Mouse (Mus musculus): ENCODE measurements around the gene Crygn. TPM values are rescaled to one million over a fixed set of nuclear protein-coding genes. Genes with fewer than 3 reads are reported as not detected.
A peak's percentile ranks its signal among the peaks of the same experiment; 100 is the strongest.

Gene Crygn
- polyA plus RNA-seq, 1 experiment from 2014 or later, result 2.8 TPM

GRCm38 (mm10) chr5:24726901-24727836 lies 30.6 kb downstream of the Crygn start:
- H3K9ac ChIP-seq (ENCODE audit: low read depth, low read length), result no peak overlapping the region
- no peak overlapping the region for H3K27ac ChIP-seq (ENCODE audit: low read depth, low read length)
- no peak for ATAC-seq (replicated peaks; ENCODE audit: insufficient number of reproducible peaks, low FRiP score, low TSS enrichment)
- 56% methylated on average over 12 of the region's 12 CpGs for WGBS (ENCODE audit: insufficient replicate concordance)
- H3K36me3 ChIP-seq (ENCODE audit: control insufficient read depth, insufficient read depth, low read length), result no peaks in the 10 kb centered on the region
- peaks cover 27% of the 10 kb centered on the region for H3K4me1 ChIP-seq (ENCODE audit: control insufficient read depth, insufficient read depth, low read length)
- H3K4me3 ChIP-seq (ENCODE audit: low read depth, low read length), result no peak overlapping the region
- H3K4me2 ChIP-seq, result no peak overlapping the region
- no peaks in the 10 kb centered on the region for H3K9me3 ChIP-seq (replicated peaks; ENCODE audit: control insufficient read depth, low read length)
- H3K27me3 ChIP-seq (ENCODE audit: control insufficient read depth, insufficient read depth, low read length), result peaks cover 7% of the 10 kb centered on the region; the same call in 1 of the 2 replicates

GRCm38 (mm10) chr5:24725897-24726296 lies 31.9 kb downstream of the Crygn start:
- no peak for ATAC-seq (replicated peaks; ENCODE audit: insufficient number of reproducible peaks, low FRiP score, low TSS enrichment)
- Histone ChIP-seq H3K36me3 (ENCODE audit: control insufficient read depth, insufficient read depth, low read length) (no peaks in the 10 kb centered on the region), H3K4me2 (no peak overlapping the region), H3K9me3 (replicated peaks; ENCODE audit: control insufficient read depth, low read length) (no peaks in the 10 kb centered on the region), H3K4me1 (ENCODE audit: control insufficient read depth, insufficient read depth, low read length) (peaks cover 20% of the 10 kb centered on the region), H3K27ac (ENCODE audit: low read depth, low read length) (no peak overlapping the region; the same call in 1 of the 2 replicates), H3K9ac (ENCODE audit: low read depth, low read length) (no peak overlapping the region), H3K27me3 (ENCODE audit: control insufficient read depth, insufficient read depth, low read length) (peaks cover 7% of the 10 kb centered on the region; the same call in 1 of the 2 replicates), H3K4me3 (ENCODE audit: low read depth, low read length) (no peak overlapping the region)
- 53% methylated on average over 6 of the region's 6 CpGs for WGBS (ENCODE audit: insufficient replicate concordance)

GRCm38 (mm10) chr5:24724805-24725204 lies 33.0 kb downstream of the Crygn start:
- H3K4me1 ChIP-seq (ENCODE audit: control insufficient read depth, insufficient read depth, low read length), result peaks cover 14% of the 10 kb centered on the region
- 20% methylated on average over 5 of the region's 5 CpGs for WGBS (ENCODE audit: insufficient replicate concordance)
- H3K27ac ChIP-seq (ENCODE audit: low read depth, low read length), result peak overlapping the region; percentile 71
- H3K36me3 ChIP-seq (ENCODE audit: control insufficient read depth, insufficient read depth, low read length), result no peaks in the 10 kb centered on the region
- peak overlapping the region; percentile 11 for H3K4me2 ChIP-seq
- H3K4me3 ChIP-seq (ENCODE audit: low read depth, low read length), result no peak overlapping the region
- peak overlapping the region; percentile 39; the same call in 1 of the 2 replicates for H3K9ac ChIP-seq (ENCODE audit: low read depth, low read length)
- no peaks in the 10 kb centered on the region for H3K9me3 ChIP-seq (replicated peaks; ENCODE audit: control insufficient read depth, low read length)
- H3K27me3 ChIP-seq (ENCODE audit: control insufficient read depth, insufficient read depth, low read length), result peaks cover 5% of the 10 kb centered on the region; the same call in 1 of the 2 replicates
- peak; percentile 75 for ATAC-seq (replicated peaks; ENCODE audit: insufficient number of reproducible peaks, low FRiP score, low TSS enrichment)

- H3K27ac ChIP-seq (ENCODE audit: low read depth, low read length), result peak overlapping the region; percentile 71
- no peak overlapping the region for H3K4me3 ChIP-seq (ENCODE audit: low read depth, low read length)
- H3K9me3 ChIP-seq (replicated peaks; ENCODE audit: control insufficient read depth, low read length), result no peaks in the 10 kb centered on the region
- WGBS (ENCODE audit: insufficient replicate concordance), result 76% methylated on average over 5 of the region's 5 CpGs
- H3K4me1 ChIP-seq (ENCODE audit: control insufficient read depth, insufficient read depth, low read length), result peaks cover 14% of the 10 kb centered on the region
- H3K9ac ChIP-seq (ENCODE audit: low read depth, low read length), result peak overlapping the region; percentile 39; the same call in 1 of the 2 replicates
- no peaks in the 10 kb centered on the region; the same call in 1 of the 2 replicates for H3K27me3 ChIP-seq (ENCODE audit: control insufficient read depth, insufficient read depth, low read length)
- no peaks in the 10 kb centered on the region for H3K36me3 ChIP-seq (ENCODE audit: control insufficient read depth, insufficient read depth, low read length)
- no peak for ATAC-seq (replicated peaks; ENCODE audit: insufficient number of reproducible peaks, low FRiP score, low TSS enrichment)
- H3K4me2 ChIP-seq, result no peak overlapping the region
Measured at GRCm38 (mm10) chr5:24724270-24724634, 33.6 kb downstream of the Crygn start.

- 0 out of 2 replicates have a peak overlapping the region, but pooled peaks have one; percentile 71 for H3K27ac ChIP-seq (ENCODE audit: low read depth, low read length)
- no peak overlapping the region for H3K9ac ChIP-seq (ENCODE audit: low read depth, low read length)
- ATAC-seq (replicated peaks; ENCODE audit: insufficient number of reproducible peaks, low FRiP score, low TSS enrichment), result no peak
- no peak overlapping the region for H3K4me2 ChIP-seq
- peaks cover 14% of the 10 kb centered on the region for H3K4me1 ChIP-seq (ENCODE audit: control insufficient read depth, insufficient read depth, low read length)
- no peak overlapping the region for H3K4me3 ChIP-seq (ENCODE audit: low read depth, low read length)
- H3K9me3 ChIP-seq (replicated peaks; ENCODE audit: control insufficient read depth, low read length), result no peaks in the 10 kb centered on the region
- 69% methylated on average over 11 of the region's 11 CpGs for WGBS (ENCODE audit: insufficient replicate concordance)
- H3K27me3 ChIP-seq (ENCODE audit: control insufficient read depth, insufficient read depth, low read length), result no peaks in the 10 kb centered on the region
- no peaks in the 10 kb centered on the region for H3K36me3 ChIP-seq (ENCODE audit: control insufficient read depth, insufficient read depth, low read length)
Measured at GRCm38 (mm10) chr5:24723527-24724269, 34.1 kb downstream of the Crygn start.

GRCm38 (mm10) chr5:24719852-24720251 lies 38.0 kb downstream of the Crygn start:
- Histone ChIP-seq H3K4me2 (no peak overlapping the region), H3K9me3 (replicated peaks; ENCODE audit: control insufficient read depth, low read length) (no peaks in the 10 kb centered on the region), H3K9ac (ENCODE audit: low read depth, low read length) (no peak overlapping the region), H3K36me3 (ENCODE audit: control insufficient read depth, insufficient read depth, low read length) (0 out of 2 replicates have a peak, but pooled peaks cover 3% of the 10 kb centered on the region), H3K27me3 (ENCODE audit: control insufficient read depth, insufficient read depth, low read length) (no peaks in the 10 kb centered on the region), H3K4me3 (ENCODE audit: low read depth, low read length) (no peak overlapping the region), H3K27ac (ENCODE audit: low read depth, low read length) (no peak overlapping the region), H3K4me1 (ENCODE audit: control insufficient read depth, insufficient read depth, low read length) (peaks cover 9% of the 10 kb centered on the region)
- no peak for ATAC-seq (replicated peaks; ENCODE audit: insufficient number of reproducible peaks, low FRiP score, low TSS enrichment)
- WGBS (ENCODE audit: insufficient replicate concordance), result 76% methylated on average over 3 of the region's 3 CpGs

- Histone ChIP-seq H3K27ac (ENCODE audit: low read depth, low read length) (no peak overlapping the region), H3K36me3 (ENCODE audit: control insufficient read depth, insufficient read depth, low read length) (0 out of 2 replicates have a peak, but pooled peaks cover 3% of the 10 kb centered on the region), H3K4me2 (no peak overlapping the region), H3K4me3 (ENCODE audit: low read depth, low read length) (no peak overlapping the region), H3K4me1 (ENCODE audit: control insufficient read depth, insufficient read depth, low read length) (0 out of 2 replicates have a peak, but pooled peaks cover 4% of the 10 kb centered on the region), H3K9me3 (replicated peaks; ENCODE audit: control insufficient read depth, low read length) (no peaks in the 10 kb centered on the region), H3K9ac (ENCODE audit: low read depth, low read length) (no peak overlapping the region), H3K27me3 (ENCODE audit: control insufficient read depth, insufficient read depth, low read length) (no peaks in the 10 kb centered on the region)
- no peak for ATAC-seq (replicated peaks; ENCODE audit: insufficient number of reproducible peaks, low FRiP score, low TSS enrichment)
- WGBS (ENCODE audit: insufficient replicate concordance), result 83% methylated on average over 6 of the region's 6 CpGs
Measured at GRCm38 (mm10) chr5:24718076-24718475, 39.7 kb downstream of the Crygn start.

- no peaks in the 10 kb centered on the region for H3K27me3 ChIP-seq (ENCODE audit: control insufficient read depth, insufficient read depth, low read length)
- H3K4me1 ChIP-seq (ENCODE audit: control insufficient read depth, insufficient read depth, low read length), result 0 out of 2 replicates have a peak, but pooled peaks cover 4% of the 10 kb centered on the region
- H3K36me3 ChIP-seq (ENCODE audit: control insufficient read depth, insufficient read depth, low read length), result peaks cover 16% of the 10 kb centered on the region
- H3K9ac ChIP-seq (ENCODE audit: low read depth, low read length), result no peak overlapping the region
- H3K4me2 ChIP-seq, result no peak overlapping the region
- H3K4me3 ChIP-seq (ENCODE audit: low read depth, low read length), result no peak overlapping the region
- no peak for ATAC-seq (replicated peaks; ENCODE audit: insufficient number of reproducible peaks, low FRiP score, low TSS enrichment)
- H3K27ac ChIP-seq (ENCODE audit: low read depth, low read length), result no peak overlapping the region
- H3K9me3 ChIP-seq (replicated peaks; ENCODE audit: control insufficient read depth, low read length), result no peaks in the 10 kb centered on the region
- WGBS (ENCODE audit: insufficient replicate concordance), result 80% methylated on average over 6 of the region's 6 CpGs
Measured at GRCm38 (mm10) chr5:24713987-24714386, 43.8 kb downstream of the Crygn start.
